Mouse (Mus musculus) thymus, postnatal 14 days (tissue): ENCODE data around the gene Zfp27.
"Not testable (repeated sequence)": the region's sequence is repeated elsewhere in the genome, so short reads cannot be mapped to it uniquely, and the experiment has no call there.

Experiments
- DNase-seq: peaks from one replicate; pipeline ENCODE4 v3.0.0; 2021

Zfp27 gene

DNA sequence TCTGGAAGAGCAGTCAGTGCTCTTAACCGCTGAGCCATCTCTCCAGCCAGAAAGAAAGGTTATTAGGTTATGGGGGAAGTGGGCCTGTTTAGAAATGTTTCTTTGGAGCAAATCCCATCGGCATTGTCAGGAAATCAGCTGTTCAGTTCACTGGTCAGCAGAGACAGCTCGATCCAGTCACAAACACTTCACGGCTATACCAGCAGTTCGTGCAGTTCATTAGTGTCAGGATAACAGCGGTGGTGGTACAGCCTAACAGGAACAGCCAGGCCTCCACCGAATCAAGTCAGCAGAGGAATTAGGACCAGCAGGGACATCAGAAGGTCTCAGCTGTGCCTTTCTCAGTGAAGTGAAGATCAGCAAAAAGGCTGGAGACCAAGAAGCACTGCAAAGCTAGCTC, 25.5 kb downstream of the Zfp27 start:
- no peak for DNase-seq

DNA sequence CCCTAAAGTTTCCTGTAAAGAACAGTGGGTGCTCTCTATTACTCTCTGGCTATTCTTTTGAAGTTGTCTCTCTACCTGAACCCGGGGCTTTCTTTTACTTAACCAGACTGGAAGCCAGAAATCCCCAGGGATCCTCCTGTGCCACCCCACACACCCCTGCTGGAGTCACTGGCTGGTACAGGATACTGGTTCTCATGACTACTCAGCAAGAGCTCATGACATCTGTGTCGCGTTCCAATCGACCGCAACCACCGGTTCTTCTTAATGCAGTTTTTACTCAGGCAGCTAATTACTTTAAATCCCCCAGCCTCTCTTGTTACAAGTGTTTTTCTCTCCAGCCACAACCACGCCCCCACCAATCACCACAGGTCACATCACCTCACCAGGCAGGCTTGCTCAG, 26.3 kb downstream of the Zfp27 start:
- DNase-seq: no peak

GRCm38 (mm10) chr7:29877561-29877960, 28.8 kb downstream of the Zfp27 start:
- not testable (repeated sequence) for DNase-seq

GRCm38 (mm10) chr7:29874256-29874655, 32.1 kb downstream of the Zfp27 start:
- DNase-seq: no peak

DNA sequence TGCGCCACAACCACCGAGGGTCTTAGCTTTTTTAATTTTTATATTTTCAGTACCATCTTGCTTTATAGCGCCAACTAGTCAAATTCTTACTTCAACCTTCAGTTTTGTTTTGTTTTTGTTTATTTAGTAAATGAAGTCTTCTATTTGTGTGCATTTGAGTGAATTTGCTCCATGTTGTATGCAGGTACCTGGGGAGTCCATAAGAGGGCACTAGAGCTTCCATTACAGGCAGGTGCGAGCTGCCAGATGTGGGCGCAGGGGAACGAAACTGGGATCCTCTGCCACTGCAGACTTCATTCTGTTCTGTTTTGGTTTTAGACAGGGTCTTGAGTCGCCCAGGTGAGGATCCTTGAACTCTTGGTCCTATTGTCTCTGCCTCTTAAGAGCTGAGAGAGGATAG, 44.7 kb downstream of the Zfp27 start:
- no peak for DNase-seq

DNA sequence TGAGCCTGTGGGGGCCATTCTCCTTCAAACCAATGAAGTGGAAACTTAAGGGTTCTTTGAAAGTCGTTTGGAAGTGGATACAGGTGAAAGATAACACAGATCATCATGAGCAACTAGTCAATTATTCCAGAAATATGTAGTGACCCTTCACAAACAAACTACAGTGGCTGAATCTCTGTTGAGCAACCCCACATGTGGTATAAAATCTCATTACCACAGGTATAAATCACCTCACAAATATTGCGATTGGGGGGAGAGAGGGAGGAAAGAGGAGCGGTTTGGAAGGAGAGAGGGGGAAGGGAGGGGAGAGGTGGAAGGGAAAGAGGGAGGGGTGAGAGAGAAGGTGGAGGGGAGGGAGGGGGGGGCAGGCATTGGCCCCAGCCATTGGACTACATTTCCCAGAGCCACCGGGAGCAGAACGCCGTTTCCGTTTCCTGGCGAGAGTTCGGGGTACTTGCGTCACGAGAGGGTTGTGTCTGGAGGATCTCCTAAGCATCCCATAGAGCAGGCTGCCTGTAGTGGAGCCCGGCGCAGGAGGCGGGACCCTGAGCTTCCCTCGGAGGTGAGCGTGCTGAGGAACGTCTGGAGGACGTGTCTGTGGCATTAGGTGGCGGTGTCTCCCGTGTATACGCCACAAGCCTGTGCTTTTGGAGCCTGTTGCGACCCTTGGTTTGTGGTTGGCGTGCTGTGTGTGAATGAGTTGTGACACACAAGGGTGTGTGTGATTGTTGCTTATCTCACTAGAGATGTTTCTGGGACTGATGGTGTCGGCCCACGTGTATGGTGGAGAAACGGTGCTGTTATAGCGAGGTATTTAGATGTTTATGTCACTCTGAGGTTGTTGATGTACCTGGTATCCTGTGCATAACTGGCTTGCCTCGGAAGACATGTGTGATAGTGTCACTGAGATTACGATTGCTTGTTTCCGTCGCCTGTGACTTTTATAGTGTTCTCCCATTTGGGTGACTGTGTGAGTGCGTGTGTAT, 46.5 kb downstream of the Zfp27 start, which contains the start of gene Zfp420:
Gene Zfp420, plus strand, starts transcription at position 448 of the 986 bp plus-strand sequence.
- DNase-seq: peak; percentile 90

DNA sequence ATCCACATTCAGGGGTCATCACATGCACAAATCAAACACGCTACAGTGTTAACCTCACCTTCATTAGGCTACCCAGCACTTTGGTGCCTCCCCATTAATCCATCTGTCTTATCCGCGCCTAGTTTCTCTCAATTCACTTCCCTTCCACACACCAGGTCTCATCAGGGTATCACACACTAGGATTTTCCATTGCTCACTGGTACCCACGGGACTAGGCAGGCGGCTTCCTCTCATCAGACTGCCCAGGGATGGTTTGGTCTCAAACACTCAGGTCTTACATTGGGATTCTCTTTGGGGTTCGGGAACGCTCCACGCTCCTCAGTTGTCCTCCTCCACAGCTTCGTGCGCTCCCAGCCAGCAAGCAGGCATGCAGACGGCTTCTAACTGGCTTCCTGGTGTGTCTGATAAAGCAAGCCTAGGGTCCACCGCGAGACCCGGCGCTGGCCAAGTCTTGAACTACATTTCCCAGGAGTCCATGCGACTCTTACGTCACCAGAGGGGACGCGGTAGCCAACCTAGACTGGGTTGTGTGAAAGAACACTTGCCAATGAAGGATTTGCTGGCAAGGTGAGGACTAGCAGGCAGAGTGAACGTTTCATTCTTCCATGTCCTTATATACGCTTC, 53.0 kb downstream of the Zfp27 start, which contains the start of gene Zfp940:
Gene Zfp940, minus strand, starts transcription at position 451 of the 624 bp plus-strand sequence.
- DNase-seq: peak; percentile 91

DNA sequence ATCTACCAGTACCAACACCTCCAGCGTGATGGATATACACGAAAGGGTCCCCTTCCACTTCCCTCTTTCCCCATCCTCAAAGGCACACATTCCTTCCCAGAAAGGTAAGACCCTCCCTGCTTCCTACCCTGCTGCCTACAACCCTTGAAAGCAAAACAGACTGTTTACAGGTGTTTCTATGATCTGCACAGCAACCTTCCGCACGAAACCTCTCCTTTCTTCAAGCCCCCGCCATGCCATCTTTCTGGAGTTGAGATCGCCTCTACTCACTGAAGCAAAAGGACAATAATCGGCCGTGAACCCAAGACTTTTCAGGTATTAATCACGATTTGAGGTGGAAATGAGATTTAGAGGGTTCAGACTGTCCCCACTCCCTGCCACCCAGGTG, 53.5 kb downstream of the Zfp27 start:
- DNase-seq: no peak

- DNase-seq: no peak
Measured at GRCm38 (mm10) chr7:29844616-29845015, 61.8 kb downstream of the Zfp27 start.
